Mouse (Mus musculus): Measurements from ENCODE around the gene Magi2.
"Not testable (repeated sequence)": the region's sequence is repeated elsewhere in the genome, so short reads cannot be mapped to it uniquely, and the experiment has no call there.

- not testable (repeated sequence) for TF ChIP-seq CTCF (IDR thresholded peaks at IDR 0.05; ENCODE audit: borderline replicate concordance, control insufficient read depth, extremely low read depth, insufficient read depth, low read length, poor library complexity); POLR2A (IDR thresholded peaks at IDR 0.05; ENCODE audit: control insufficient read depth, extremely low read depth, insufficient read depth, low read length, poor library complexity)
Observed at GRCm38 (mm10) chr5:19404268-19404667, 177.4 kb downstream of the Magi2 start.

Measured in thymus, adult 2 months (tissue).